Mouse (Mus musculus) cerebellum, postnatal 4 days (tissue): ENCODE measurements at regions not wholly inside any gene's neighbourhood (a gene's known extent, or its start where the extent isn't known, plus 50 kb on each side); places are given as distances from the start of the nearest gene placed in this dataset.
A peak's percentile ranks its signal among the peaks of the same experiment; 100 is the strongest.

Source experiments
- DNase-seq, 2 experiments: peaks; one replicate each; pipeline ENCODE4 v3.0.0; 2022; ENCODE audit warnings: low spot score in 2 of 2, mixed read lengths in 1 of 2

DNA sequence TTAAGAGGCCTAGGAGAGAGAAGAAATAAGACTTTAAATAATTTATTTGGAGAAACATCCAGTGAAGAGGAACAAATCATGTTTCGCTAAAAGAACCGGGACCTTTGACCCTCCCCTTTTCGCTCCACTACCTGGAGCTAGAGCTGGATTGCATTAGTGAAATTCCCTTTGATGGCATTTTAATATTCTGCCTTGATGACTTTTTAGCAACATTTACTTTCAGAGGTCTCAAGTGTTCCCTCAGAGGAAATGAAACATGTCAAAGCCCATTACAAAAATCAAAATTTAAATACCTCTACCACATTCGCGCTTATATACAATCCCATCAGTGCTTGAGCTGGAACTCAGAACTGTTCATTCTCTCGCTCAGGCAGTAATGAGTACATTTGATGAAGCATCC is 297.0 kb upstream of the Gm10295 start:
- no peak for DNase-seq

DNA sequence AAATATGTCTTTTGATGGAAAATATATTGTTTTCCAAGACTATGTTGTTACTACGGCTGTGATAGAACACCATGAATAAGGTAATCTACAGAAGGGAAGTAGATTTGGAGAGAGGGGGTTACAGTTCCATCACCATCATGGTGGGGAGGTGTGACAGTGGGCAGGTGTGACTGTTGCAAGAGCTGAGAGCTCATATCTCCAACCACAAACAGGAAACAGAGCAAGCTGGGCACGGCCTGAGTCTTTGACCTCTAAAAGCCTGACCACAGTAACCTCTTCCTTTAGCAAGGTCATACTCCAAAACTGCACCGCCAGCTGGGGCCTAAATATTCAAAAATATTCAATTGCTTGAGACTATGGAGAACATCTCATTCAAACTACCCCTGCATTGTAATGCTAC is 295.7 kb upstream of the Gm10295 start:
- DNase-seq: no peak

DNA sequence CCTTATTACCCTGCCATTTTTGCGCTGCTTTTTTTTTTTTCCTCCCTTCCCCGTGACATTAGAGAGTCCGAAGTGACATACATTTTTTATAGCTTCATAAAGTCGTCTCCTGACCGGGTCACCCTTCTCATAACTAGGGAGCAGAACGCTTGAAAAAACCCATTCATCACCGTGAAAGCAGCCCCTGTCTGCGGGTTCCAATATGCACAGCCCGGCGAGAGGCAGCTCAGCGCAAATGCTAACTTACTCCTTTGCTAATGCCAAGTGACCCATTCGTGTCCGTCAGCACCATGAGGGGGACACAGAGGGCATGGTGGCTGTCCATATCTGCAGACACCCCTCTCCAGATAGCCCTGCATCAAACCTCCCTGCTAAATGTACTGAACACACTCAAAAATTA is 271.8 kb upstream of the Gm10295 start:
- no peak for DNase-seq

GRCm38 (mm10) chr7:71603159-71603558 is 251.9 kb upstream of the Gm10295 start:
- peak in 1 of 2 experiments; percentile 4 for DNase-seq

- DNase-seq: no peak
Measured at GRCm38 (mm10) chr7:71596780-71597179, 245.5 kb upstream of the Gm10295 start.

DNA sequence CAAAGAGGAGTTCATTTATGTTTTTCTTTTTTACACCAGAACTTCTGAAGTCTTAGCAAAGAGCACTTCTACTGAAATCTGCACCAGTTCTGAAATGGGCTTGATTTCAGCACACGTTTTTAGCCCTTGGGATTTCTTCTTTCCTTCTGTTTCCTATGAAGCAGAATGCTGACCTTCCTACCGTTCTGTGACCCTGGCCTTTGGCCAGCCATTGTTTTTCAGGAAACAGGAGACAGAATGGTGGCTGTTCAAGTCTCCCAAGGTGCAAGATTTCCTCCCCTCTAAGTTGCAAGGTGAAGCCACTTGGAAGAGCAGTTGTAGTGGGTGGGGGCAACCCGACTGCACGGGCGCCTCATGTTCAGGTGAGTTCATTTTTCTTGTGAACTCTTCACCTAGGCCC is 236.3 kb upstream of the Gm10295 start:
- DNase-seq: no peak

DNA sequence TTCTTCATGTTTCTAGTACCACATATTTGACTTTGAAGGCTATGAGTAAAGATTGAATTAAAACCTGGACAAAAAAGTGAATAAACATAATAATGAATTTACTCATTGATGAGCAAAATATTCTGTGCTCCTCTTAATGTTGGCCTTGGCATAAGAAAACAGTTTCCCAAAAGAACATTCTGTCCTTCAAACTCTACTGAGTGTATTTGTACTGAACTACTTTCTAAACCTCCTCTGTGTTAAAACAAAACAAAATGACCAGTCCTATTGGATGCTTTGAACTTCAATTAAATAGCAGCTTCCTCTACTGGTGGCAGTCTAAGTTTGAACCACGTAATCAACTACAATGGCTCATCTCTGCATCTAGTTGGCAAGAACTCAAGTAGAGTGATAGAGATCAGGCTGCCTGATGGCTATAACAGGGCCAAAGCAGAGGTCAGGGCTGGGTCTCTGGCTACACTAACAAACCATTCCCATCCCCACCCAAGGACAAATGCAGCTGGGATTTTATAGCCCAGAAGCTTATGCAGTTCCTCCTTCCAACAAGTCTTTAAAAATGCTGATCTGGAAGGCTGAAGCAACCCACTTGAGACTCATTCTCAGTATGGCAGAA is 232.3 kb upstream of the Gm10295 start:
- DNase-seq: no peak

DNA sequence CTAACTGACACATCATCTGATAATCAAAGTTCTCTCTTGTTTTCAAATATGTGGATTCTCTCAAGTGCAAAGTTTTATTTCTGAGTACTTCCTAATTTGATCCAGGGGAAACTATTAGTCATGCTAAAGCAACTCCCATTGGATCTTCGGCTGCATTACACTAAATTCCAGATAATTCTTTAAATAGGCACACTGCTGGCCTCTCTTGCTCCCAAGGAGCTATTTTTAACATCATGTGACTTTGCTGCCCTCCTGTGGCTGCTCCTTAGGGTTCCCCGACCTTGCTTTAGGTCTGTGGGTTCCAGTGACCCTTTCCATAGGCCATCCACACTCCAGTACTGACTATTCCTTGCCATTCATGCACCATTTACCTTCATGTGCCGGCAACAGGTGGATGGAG is 230.5 kb upstream of the Gm10295 start:
- peak in 1 of 2 experiments; percentile 4 for DNase-seq

DNA sequence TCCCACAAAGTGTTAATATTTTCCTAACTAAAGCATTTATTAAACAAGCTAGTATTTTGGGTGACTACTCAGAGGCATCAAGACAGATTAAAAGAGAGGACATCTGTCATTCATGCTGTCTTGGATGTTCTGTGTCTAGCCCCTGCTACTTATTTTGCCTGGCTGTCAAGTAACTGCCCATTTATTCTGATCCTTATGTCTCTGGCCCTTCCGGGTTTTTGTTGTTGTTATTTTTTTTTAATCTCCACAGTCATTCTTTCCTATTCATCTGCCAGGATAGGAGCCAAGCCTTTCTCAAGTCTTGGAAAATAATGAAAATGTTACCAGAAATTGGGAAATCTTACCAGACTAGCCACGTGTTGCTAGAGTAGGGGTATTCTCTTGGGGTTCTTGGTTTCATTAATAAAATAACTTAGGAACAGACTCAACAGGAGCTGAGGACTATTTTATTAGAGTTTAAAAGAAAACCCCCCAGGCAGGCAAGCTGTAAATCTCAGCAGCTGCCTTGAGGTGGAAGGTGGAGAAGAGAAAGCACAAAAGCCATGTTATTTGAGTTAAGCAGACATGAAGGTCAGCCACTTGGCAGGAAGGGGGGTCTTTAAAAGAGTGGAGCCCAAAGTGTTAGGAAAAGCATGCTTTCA is 209.1 kb upstream of the Gm10295 start:
- DNase-seq: no peak

DNA sequence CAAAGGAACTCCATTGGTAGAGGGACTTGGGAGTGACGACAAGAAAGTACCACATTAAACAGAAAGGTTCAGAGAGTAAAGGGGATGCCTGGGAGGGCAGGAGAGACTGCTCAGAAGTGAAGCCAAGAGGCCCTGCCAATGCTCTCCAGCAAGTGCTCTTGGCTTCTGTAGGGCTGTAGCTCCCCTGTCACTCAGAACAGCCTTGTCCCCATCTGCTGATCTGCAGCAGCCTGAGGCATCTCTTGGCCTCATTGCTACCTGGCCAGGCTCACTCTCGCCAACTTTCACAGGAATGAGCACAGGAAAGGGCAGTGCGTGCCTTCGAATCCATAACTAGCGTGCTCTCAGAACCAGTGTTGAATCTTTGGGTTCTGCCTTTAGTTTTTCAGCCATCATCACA is 205.2 kb upstream of the Gm10295 start:
- DNase-seq: peak in 1 of 2 experiments; percentile 12

DNA sequence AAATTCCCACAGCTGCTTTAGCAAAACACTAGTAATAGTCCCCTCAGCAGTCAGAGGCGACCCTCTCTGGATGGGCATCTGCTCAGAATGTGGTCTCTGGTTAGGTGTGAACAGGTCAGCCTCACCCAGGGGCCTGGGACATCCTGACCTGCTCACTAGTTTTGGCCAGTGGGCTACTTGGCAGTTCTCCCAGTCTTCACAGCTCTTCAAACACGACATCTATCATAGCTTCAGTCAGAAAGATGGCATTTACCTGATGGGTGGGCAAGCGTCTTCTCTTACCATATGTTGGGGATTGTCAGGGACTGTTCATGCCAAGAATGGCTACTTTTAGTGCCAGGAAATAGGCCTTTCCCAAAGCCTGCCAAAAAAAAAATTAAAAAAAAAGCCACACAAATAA is 204.2 kb upstream of the Gm10295 start:
- peak in 1 of 2 experiments; percentile 18 for DNase-seq

DNA sequence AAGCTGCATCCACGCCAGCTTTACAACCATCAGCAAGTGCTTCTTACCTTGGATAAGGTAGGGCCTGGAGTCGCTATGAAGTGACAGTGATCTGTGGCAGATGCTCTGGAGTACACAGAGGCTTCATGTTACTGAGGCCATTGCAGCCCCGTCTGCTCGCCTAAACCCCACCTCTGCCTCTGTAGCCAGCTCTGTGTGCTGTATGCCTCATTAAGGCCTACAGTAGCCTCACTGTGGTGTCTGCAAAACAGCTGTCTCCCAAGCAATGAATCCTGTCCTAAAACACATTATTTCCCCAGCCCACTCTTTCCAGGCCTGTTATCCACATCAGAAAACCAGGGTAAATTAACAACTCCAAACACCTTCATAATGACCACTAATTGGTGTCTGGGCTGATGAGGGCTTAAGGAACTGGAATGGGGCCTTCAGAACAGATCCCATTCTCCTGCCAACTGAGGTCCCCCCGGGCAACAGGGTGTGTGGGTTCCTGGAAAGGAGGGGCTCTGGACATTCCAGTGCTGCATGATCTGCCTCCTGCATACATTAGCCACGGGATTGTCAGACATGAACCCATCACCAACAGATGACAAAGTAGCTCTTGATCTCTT is 195.4 kb upstream of the Gm10295 start:
- DNase-seq: no peak

DNA sequence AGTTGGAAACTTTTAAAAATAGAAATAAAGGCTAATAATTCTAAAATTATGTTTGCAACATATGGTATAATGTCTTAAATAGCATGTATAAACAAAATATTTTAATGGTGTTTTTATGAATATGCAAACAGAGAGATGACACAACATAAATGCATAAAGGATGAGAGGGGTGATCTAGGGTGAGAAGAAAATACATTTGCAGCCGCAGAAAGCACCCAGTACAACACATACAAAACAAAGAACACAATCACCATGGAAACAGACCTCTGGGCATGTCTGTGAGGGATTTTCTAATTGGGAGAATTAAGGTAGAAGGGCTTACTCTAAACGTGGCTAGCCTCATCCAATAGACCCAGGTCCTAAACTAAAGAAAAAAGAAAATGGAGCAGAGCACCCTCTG is 190.2 kb upstream of the Gm10295 start:
- no peak for DNase-seq

DNA sequence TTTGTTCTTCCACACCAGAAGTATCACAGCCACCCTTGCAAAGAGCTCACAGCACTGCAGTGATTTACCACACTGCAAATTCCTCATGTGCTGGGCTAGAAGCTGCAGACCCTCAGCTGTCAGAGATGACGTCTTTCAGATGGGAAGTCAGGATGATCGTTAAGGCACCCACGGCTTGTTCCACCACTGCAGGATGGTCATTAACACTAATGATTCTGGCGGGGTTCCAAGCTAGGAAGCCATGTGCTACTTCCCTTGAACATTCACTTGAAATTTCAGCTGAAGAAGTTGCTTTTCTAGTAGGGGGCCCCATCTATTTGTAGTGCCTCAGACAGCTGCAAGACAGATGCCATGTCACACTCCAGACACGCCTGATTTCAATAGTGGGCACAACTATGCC is 181.8 kb upstream of the Gm10295 start:
- no peak for DNase-seq

DNA sequence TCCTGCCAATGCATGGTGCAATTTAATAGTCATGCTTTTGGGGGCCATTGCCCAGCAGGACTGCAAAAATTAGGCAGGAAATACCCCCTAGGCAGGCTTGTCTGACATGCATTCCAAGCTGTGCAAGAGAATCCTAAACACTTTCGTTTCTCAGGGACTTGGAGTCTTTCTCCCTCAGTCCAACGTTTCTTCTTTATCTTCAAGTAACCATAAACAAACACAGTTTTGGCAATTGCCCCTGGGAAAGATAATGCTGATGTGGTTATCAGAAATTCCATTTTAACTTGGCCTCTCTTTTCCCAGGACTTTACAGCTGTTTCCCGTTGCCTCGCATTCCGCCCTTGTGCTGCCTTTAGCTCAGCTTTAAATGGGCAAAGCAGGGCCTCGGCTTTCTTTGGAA is 180.2 kb upstream of the Gm10295 start:
- DNase-seq: no peak

GRCm38 (mm10) chr7:71530922-71531321 is 179.6 kb upstream of the Gm10295 start:
- DNase-seq: no peak

DNA sequence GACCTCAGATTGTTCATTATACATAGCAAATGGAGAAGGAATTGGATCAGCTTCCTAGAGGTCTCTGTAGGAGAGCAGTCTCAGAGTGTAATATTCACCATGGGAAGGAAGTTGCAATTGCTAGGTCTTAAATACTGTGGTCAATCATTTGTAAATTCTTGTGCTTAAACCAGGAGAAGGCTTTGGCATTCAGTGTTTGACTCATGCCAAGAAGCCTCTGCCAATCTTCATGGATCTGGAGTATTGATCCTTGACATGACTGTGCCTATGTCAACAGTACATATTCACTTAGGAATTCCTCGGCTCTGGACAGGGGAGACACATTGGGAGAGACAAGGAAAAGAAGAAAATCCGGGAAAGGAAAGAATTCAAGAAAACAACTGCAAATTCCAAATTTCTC is 174.9 kb upstream of the Gm10295 start:
- DNase-seq: no peak

- no peak for DNase-seq
Measured at GRCm38 (mm10) chr7:71524577-71525126, 173.4 kb upstream of the Gm10295 start.

DNA sequence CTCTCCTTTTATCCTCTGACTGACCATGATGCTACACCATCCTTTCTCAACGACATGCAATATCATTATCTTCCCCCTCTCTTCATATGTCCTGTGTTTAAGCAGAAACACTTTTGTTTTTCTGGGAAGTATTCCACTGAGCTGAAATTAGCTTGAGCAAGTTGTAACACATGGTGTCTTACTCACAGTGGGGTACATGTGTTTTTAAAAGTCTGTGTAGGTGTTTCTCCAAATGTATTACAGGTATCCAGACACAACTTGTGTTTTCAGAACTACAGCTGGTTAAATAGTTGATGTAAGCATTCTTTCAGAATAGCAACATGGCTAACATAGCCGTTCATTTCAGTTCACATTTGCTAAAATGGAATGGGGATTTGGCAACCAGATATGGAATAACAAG is 172.8 kb upstream of the Gm10295 start:
- DNase-seq: no peak

DNA sequence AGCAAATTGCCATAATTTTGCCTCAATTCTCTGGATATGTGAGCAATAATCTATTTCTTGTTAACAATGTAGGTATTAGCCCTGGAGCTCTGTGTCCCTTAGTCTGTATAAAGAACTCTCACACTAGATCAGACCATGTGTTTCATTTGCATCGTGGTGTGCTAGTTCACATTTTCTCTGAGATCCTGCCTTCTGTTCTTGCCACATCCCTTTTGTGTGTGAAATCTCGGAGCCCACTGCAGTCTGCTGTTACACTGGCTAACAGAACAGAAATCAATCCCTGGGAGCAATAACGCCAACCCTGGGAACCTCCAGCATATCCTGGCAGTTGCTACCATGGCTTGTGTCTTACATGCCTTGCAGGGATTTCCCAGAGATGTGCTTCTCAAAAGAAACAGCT is 156.1 kb upstream of the Gm10295 start:
- DNase-seq: no peak

- no peak for DNase-seq
Measured at GRCm38 (mm10) chr7:71500719-71501118, 149.4 kb upstream of the Gm10295 start.

DNA sequence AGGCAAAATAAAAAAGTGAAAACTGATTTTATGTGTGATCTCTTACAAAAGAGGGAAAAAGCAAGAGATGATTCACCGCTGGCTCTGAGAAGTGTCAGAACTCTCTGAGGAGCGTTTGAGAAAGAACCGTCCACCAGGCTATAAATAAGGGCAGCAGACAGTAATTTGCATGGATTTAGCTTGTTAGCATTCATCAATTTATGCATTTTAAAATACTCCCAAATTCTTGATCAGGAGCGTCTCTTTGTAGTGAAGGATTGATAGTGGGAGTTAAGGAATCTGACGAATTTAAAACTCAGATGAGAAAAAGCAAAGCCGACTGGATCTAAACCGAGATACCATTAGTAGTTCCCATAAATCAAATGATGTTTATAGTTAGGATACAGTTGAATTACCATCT is 146.8 kb upstream of the Gm10295 start:
- no peak for DNase-seq

DNA sequence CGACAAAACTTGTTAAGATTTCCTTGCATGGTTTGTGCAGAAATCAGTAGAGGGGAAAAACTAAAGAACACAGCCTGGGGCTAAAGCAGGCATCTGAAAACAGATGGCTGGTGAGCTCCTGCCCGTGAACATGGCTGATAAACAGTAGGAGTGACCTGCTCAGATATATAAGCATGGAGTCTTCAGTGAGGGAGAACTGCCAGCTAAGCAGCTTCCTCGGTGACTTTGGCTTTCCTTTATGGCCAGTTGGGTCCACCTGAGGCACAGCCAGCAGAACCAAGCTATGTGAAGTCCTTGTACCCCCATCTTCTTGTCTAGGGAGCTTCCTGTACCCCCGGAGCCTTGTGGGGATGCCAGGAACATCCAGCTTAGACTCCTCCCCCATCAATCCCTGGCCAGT is 139.8 kb upstream of the Gm10295 start:
- no peak for DNase-seq
